Mouse (Mus musculus) lung, postnatal 0 days (tissue): ENCODE data around the gene Srcin1.

Experiments used
- CTCF ChIP-seq: IDR thresholded peaks from 2 replicates; pipeline ENCODE4 v1.5.1; 2016; ENCODE audit warnings: antibody characterized with exemption, mild to moderate bottlenecking
- EP300 ChIP-seq: IDR thresholded peaks from 2 replicates; pipeline ENCODE4 v1.6.1; 2016; ENCODE audit warnings: antibody characterized with exemption, mild to moderate bottlenecking, control low read depth

GRCm38 (mm10) chr11:97542171-97543150, 33.5 kb downstream of the Srcin1 start:
- TF ChIP-seq CTCF (no peak), EP300 (no peak)
